ENCODE assay signal across 19 mouse cellular contexts in genomic region chr5:148818746-148819145, GRCm38 (mm10).
DNase-seq lines count a peak whose midpoint lies in the region; ATAC-seq and TF ChIP-seq lines count a peak whose summit lies in the region.
"Had no signal": no experiment of that assay in that cellular context is flagged by ENCODE, and none has a peak within 500 bp of the region (broad histone marks: within the 10 kb centered on the region; RNA-seq: fewer than 3 reads in every experiment).

No protein-coding gene starts in this region.

- H3K9ac ChIP-seq in heart, embryonic 12.5 days, result no peak overlapping the region
- H3K9ac ChIP-seq in midbrain, embryonic 11.5 days (ENCODE audit: low read length), result no peak overlapping the region
- H3K9ac ChIP-seq: embryonic facial prominence, embryonic 13.5 days; forebrain, embryonic 12.5 days; heart, embryonic 13.5 days; hindbrain, embryonic 12.5 days had no signal

- peaks cover 23% of the 10 kb centered on the region for H3K27me3 ChIP-seq in heart, embryonic 10.5 days (ENCODE audit: insufficient read depth, poor library complexity, severe bottlenecking)
- H3K27me3 ChIP-seq in heart, embryonic 12.5 days (replicated peaks), result 0 out of 2 replicates have a peak, but pooled peaks cover 11% of the 10 kb centered on the region
- peaks cover 13% of the 10 kb centered on the region for H3K27me3 ChIP-seq in myocyte (ENCODE audit: control insufficient read depth, insufficient read depth, insufficient read length)
- no peaks in the 10 kb centered on the region; the same call in 1 of the 2 replicates for H3K27me3 ChIP-seq in midbrain, embryonic 11.5 days (ENCODE audit: control insufficient read depth, insufficient read depth, low read length)

- peaks cover 25% of the 10 kb centered on the region for H3K4me1 ChIP-seq in heart, embryonic 10.5 days
- peaks cover 28% of the 10 kb centered on the region for H3K4me1 ChIP-seq in heart, embryonic 12.5 days (replicated peaks)
- peaks cover 5% of the 10 kb centered on the region; the same call in 1 of the 2 replicates for H3K4me1 ChIP-seq in midbrain, embryonic 11.5 days (ENCODE audit: control insufficient read depth, insufficient read depth, low read length)

- H3K36me3 ChIP-seq in heart, embryonic 10.5 days, result no peaks in the 10 kb centered on the region
- H3K36me3 ChIP-seq in heart, embryonic 12.5 days, result no peaks in the 10 kb centered on the region
- no peaks in the 10 kb centered on the region for H3K36me3 ChIP-seq in myocyte (ENCODE audit: control insufficient read depth, insufficient read depth)
- no peaks in the 10 kb centered on the region for H3K36me3 ChIP-seq in midbrain, embryonic 11.5 days (ENCODE audit: control insufficient read depth, insufficient read depth, low read length)
- H3K36me3 ChIP-seq: embryonic facial prominence, embryonic 13.5 days; forebrain, embryonic 12.5 days; G1E; heart, embryonic 13.5 days; hindbrain, embryonic 12.5 days had no signal

- H3K4me3 ChIP-seq in heart, embryonic 10.5 days, result no peak overlapping the region
- H3K4me3 ChIP-seq in heart, embryonic 12.5 days, result no peak overlapping the region
- H3K4me3 ChIP-seq in myocyte, result no peak overlapping the region
- H3K4me3 ChIP-seq in midbrain, embryonic 11.5 days (ENCODE audit: low read depth, low read length), result no peak overlapping the region
- H3K4me3 ChIP-seq: embryonic facial prominence, embryonic 13.5 days; forebrain, embryonic 12.5 days; heart, embryonic 13.5 days; hindbrain, embryonic 12.5 days had no signal

- no peak overlapping the region for H3ac ChIP-seq in myocyte (ENCODE audit: control insufficient read depth, insufficient read length)

- no peaks in the 10 kb centered on the region for H3K9me3 ChIP-seq in heart, embryonic 10.5 days
- H3K9me3 ChIP-seq in heart, embryonic 12.5 days (replicated peaks), result no peaks in the 10 kb centered on the region
- H3K9me3 ChIP-seq in midbrain, embryonic 11.5 days (ENCODE audit: control insufficient read depth, low read length), result no peaks in the 10 kb centered on the region
- H3K9me3 ChIP-seq: embryonic facial prominence, embryonic 13.5 days; forebrain, embryonic 12.5 days; heart, embryonic 13.5 days had no signal

- peak overlapping the region; percentile 74; the same call in 1 of the 2 replicates for H3K27ac ChIP-seq in heart, embryonic 10.5 days
- no peak overlapping the region for H3K27ac ChIP-seq in heart, embryonic 12.5 days (ENCODE audit: poor library complexity, severe bottlenecking)
- H3K27ac ChIP-seq in midbrain, embryonic 11.5 days (ENCODE audit: low read depth, low read length), result no peak overlapping the region
- H3K27ac ChIP-seq: embryonic facial prominence, embryonic 13.5 days; forebrain, embryonic 12.5 days; heart, embryonic 13.5 days; hindbrain, embryonic 12.5 days had no signal

- no peak for ATAC-seq in heart, embryonic 12.5 days (ENCODE audit: insufficient number of reproducible peaks, low FRiP score)
- ATAC-seq in midbrain, embryonic 11.5 days (ENCODE audit: low FRiP score), result no peak
- ATAC-seq: forebrain, embryonic 16.5 days; hindbrain, embryonic 16.5 days had no signal

- H3K4me2 ChIP-seq in heart, embryonic 12.5 days, result no peak overlapping the region
- H3K4me2 ChIP-seq in myocyte (ENCODE audit: low read depth), result no peak overlapping the region
- H3K4me2 ChIP-seq in midbrain, embryonic 11.5 days, result no peak overlapping the region
- H3K4me2 ChIP-seq: embryonic facial prominence, embryonic 13.5 days; forebrain, embryonic 12.5 days; heart, embryonic 13.5 days; hindbrain, embryonic 12.5 days had no signal

- 20% methylated on average over 2 of the region's 2 CpGs for WGBS in heart, embryonic 10.5 days
- WGBS in heart, embryonic 12.5 days, result 17% methylated on average over 2 of the region's 2 CpGs
- WGBS in midbrain, embryonic 11.5 days, result 54% methylated on average over 2 of the region's 2 CpGs

- no peak for DNase-seq in heart, embryonic 10.5 days (ENCODE audit: low spot score)
- peak; percentile 57 for DNase-seq in testis, postnatal 14 days (ENCODE audit: low spot score)
- no peak for DNase-seq in testis, postnatal 10 days (ENCODE audit: low spot score)
- DNase-seq in adrenal gland, postnatal 10 days, result peak; percentile 76
- no peak for DNase-seq in midbrain, embryonic 11.5 days (ENCODE audit: low spot score, missing footprints)
- no peak for DNase-seq in B cell, adult 2 months
- DNase-seq: cerebellum, adult 18-20 months; cerebellum, adult 9-11 months; cerebellum, postnatal 36 days; gastrocnemius, postnatal 10 days had no signal

- TF ChIP-seq POLR2A in myocyte (IDR thresholded peaks at IDR 0.05; ENCODE audit: insufficient read length, low read depth), result no peak

- no peaks in the 10 kb centered on the region for H3K79me2 ChIP-seq in myocyte (ENCODE audit: control insufficient read depth, insufficient read depth)

TF ChIP-seq in myocyte, 11 proteins besides CTCF, POLR2A, EP300 and RAD21:
- TF ChIP-seq TCF3 (IDR thresholded peaks at IDR 0.05; ENCODE audit: insufficient read length, low read depth), result no peak
- peak; percentile 17 for TF ChIP-seq SRF (IDR thresholded peaks at IDR 0.05; ENCODE audit: control insufficient read depth, insufficient read length, low read depth)

Comparison
In these comparisons a context has a peak if more than half of its experiments do, and no peak if none do; other contexts are left out.
1. DNase-seq: peak in testis, postnatal 14 days (single experiment) and adrenal gland, postnatal 10 days (single experiment); none in heart, embryonic 10.5 days (single experiment), testis, postnatal 10 days (single experiment), midbrain, embryonic 11.5 days (single experiment) and B cell, adult 2 months (0 of 2).